Mouse (Mus musculus) bone marrow, adult 2 months (tissue): Measurements from ENCODE around the gene Lrfn2. TPM values are rescaled to one million over a fixed set of nuclear protein-coding genes. Genes with fewer than 3 reads are reported as not detected.
A peak's percentile ranks its signal among the peaks of the same experiment; 100 is the strongest.

ENCODE experiments used
- H3K27ac ChIP-seq: fragments of 200-500 bp; 2 replicates; pipeline ENCODE4 v1.5.1; 2012; ENCODE audit warnings: low read depth, mild to moderate bottlenecking, control low read depth, inconsistent platforms, low read length; ENCODE audit not compliant: control insufficient read depth, poor library complexity, insufficient read depth
- H3K4me1 ChIP-seq: fragments of 200-500 bp; 2 replicates; pipeline ENCODE4 v1.6.1; 2011; ENCODE audit warnings: low read length; ENCODE audit not compliant: control insufficient read depth, insufficient read depth
- H3K4me3 ChIP-seq: fragments of 200-500 bp; replicated peaks from 2 replicates; pipeline ENCODE3; 2011; ENCODE audit warnings: mild to moderate bottlenecking, low read depth, low read length, control low read depth; ENCODE audit not compliant: control insufficient read depth
- CTCF ChIP-seq: fragments of 200-500 bp; IDR thresholded peaks from 2 replicates; pipeline ENCODE4 v1.5.1; 2011; ENCODE audit warnings: low read length, control low read depth; ENCODE audit not compliant: control insufficient read depth, insufficient read depth
- POLR2A ChIP-seq: fragments of 200-500 bp; IDR thresholded peaks from 2 replicates; pipeline ENCODE4 v1.6.1; 2011; ENCODE audit warnings: low read depth, mild to moderate bottlenecking, control low read depth, low read length, borderline replicate concordance; ENCODE audit not compliant: control insufficient read depth
- WGBS: fragments of 180-500 bp; shearing (Covaris S2); methylation state at CpG from one replicate; pipeline ENCODE4 v1.1.7; 2018; 5-methylcytosine and 5-hydroxymethylcytosine counted together
- polyA plus RNA-seq: library from polyadenylated mRNA; stranded (reverse); fragments of >200 nt; gene quantifications from 2 replicates; pipeline ENCODE4 v1.2.4, GENCODE M21; 2011; ENCODE audit warnings: low replicate concordance; ENCODE audit not compliant: missing spikeins, insufficient read depth, insufficient read length

Gene Lrfn2
- polyA plus RNA-seq, 1 experiment = not detected

DNA sequence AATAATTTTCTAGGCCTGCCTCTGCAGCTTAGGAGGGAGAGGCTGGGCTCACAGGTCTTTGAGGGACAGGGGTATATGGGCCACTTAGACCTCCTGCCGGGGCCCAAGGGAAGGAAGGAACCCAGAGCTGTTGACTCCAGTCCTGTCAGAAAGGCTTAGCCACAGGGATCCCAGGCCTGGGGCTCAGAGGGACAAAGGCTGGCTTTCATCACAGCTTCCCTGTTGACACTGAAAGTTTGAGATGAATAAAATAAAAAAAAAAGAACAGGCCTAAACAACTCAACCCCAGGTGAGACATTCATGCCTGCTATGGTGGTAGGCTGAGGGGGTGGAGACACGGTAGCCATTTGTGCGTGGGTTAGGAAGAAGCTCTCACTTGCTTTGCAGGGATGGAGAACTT lies 41.2 kb downstream of the Lrfn2 start:
- 75% methylated on average over 3 of the region's 3 CpGs for WGBS
- Histone ChIP-seq H3K4me3 (no peak overlapping the region), H3K27ac (no peak overlapping the region), H3K4me1 (no peaks in the 10 kb centered on the region; the same call in 1 of the 2 replicates)
- TF ChIP-seq POLR2A = no peak

DNA sequence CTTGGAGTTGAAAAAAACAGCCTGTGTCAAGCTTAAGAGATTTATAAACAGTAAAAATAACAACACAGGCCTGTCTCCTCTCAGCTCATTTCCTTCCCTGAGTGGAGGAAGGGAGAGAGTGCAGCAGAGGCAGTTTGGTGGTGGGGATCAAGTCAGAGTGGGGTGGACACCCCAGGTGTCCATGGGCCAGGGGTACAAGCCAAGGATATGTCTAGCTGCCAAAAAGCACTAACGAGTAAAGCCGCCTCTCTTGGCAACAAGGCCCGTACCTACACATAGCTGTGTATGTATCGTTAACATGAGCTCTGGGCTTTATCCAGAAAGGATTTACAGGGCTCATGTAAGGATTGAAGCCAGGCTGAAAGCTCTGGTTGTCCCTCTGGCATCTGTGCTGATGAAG lies 42.9 kb downstream of the Lrfn2 start:
- no peak overlapping the region for H3K4me3 ChIP-seq
- no peak overlapping the region for H3K27ac ChIP-seq
- H3K4me1 ChIP-seq = no peaks in the 10 kb centered on the region; the same call in 1 of the 2 replicates
- WGBS = 92% methylated on average over 4 of the region's 4 CpGs
- TF ChIP-seq POLR2A (no peak), CTCF (no peak)

GRCm38 (mm10) chr17:48976611-48977022 lies 44.4 kb downstream of the Lrfn2 start:
- no peaks in the 10 kb centered on the region; the same call in 1 of the 2 replicates for H3K4me1 ChIP-seq
- 77% methylated on average over 5 of the region's 5 CpGs for WGBS
- H3K4me3 ChIP-seq = no peak overlapping the region
- H3K27ac ChIP-seq = no peak overlapping the region
- no peak for TF ChIP-seq CTCF
- TF ChIP-seq POLR2A = no peak

DNA sequence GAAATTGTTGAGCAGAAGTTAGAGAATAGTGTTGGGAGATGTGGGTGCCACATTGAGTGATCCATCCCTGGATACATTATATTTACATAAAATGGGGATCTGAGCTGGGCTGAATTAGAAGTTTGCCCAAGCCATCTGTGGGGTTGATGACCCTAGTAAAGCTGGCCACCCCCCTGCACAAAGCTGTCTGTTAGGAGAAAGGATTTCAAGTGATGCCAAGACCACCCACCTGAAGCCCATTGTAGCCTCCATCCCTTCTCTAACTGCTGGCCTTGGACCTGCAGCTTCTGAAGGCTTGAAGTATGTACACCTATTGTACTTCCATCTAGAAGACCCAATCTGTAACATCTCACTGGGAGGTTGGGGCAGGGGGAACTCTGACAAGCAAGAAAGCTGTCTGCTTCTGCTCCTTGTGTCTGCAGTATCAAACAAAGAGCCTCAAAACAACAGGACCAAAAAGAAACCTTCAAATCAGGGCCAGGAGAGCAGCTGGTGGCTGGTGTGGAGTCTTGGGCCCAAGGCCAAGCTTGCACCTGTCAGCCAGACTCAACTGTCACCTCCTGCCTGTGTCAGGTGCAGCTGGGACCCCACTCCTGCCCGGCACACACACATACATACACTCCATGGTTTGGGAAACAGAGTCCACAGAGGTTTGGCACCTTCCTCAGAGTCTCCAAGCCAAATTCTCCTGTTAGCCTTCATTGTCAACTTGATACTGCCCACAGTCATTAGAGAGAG lies 63.2 kb downstream of the Lrfn2 start:
- no peak overlapping the region for H3K27ac ChIP-seq
- H3K4me3 ChIP-seq = no peak overlapping the region
- TF ChIP-seq POLR2A (no peak), CTCF (no peak)
- 46% methylated on average over 1 of the region's 1 CpGs for WGBS
- no peaks in the 10 kb centered on the region for H3K4me1 ChIP-seq

- 31% methylated on average over 11 of the region's 11 CpGs for WGBS
Observed at GRCm38 (mm10) chr17:48999463-49000227, 67.5 kb downstream of the Lrfn2 start.

DNA sequence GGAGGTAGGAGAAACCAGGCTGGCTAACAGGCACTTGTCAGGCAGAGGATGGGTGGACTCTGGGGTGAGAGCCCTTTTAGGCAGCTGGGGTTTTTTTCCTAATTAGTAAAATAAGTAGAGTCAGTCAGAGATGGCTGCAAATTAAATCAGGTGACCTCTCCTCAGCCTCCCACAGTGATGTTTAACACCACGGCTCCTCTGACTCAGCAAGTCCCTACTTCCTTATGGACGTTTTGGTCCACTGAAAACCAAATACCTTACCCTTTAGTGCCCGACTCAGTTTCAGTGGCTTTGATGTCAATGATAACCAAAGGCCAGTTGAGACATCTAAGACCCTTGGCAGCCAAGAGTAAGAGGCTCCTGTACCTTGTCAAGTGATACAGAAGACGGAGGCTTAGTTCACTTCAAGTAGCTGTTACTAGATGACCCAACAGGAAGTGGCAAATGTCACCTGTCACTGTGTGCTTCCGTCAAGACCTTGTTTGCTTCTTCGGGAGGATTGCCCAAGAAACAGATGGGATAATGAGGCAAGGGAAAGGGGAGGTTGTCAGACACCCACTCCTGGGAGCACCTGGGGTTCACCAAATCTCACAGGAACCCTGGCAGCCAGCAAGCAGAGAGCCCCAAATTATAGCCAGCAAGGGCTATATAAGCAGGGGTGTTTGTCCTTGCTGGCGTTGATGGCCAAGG lies 77.3 kb downstream of the Lrfn2 start:
- Histone ChIP-seq H3K4me3 (no peak overlapping the region), H3K4me1 (peaks cover 2% of the 10 kb centered on the region; the same call in 1 of the 2 replicates), H3K27ac (peak overlapping the region; percentile 62)
- TF ChIP-seq POLR2A (no peak), CTCF (no peak)
- 3% methylated on average over 7 of the region's 7 CpGs for WGBS

More at GRCm38 (mm10) chr17:48999463-49000227, 67.5 kb downstream of the Lrfn2 start:
- Histone ChIP-seq H3K4me1 (no peaks in the 10 kb centered on the region), H3K27ac (no peak overlapping the region), H3K4me3 (no peak overlapping the region)
- TF ChIP-seq POLR2A (no peak), CTCF (no peak)

- no peak overlapping the region for H3K4me3 ChIP-seq
- peaks cover 1% of the 10 kb centered on the region; the same call in 1 of the 2 replicates for H3K4me1 ChIP-seq
- no peak overlapping the region for H3K27ac ChIP-seq
- TF ChIP-seq POLR2A (no peak), CTCF (no peak)
- WGBS = 75% methylated on average over 7 of the region's 7 CpGs
Observed at GRCm38 (mm10) chr17:49013876-49014600, 81.9 kb downstream of the Lrfn2 start.
